In genomic region chr3:116631459-116631858, GRCm38 (mm10) we compare ENCODE assay signal across 26 mouse cellular contexts. TPM values are rescaled to one million over a fixed set of nuclear protein-coding genes. Genes with fewer than 3 reads are reported as not detected.
"Had no signal": no experiment of that assay in that cellular context is flagged by ENCODE, and none has a peak within 500 bp of the region (broad histone marks: within the 10 kb centered on the region; RNA-seq: fewer than 3 reads in every experiment).

No protein-coding gene starts in this region.

- DNase-seq: lung, adult 18-20 months; lung, embryonic 14.5 days; lung, postnatal 10 days; lung, postnatal 4 days; retina, postnatal 1 day; right cerebral cortex, adult 18-20 months; right cerebral cortex, postnatal 25 days; right cerebral cortex, postnatal 4 days; spleen, adult 18-20 months; thymus, adult 18-20 months; thymus, postnatal 14 days; thymus, postnatal 36 days had no signal

- H3K9ac ChIP-seq: lung, embryonic 14.5 days; midbrain, embryonic 13.5 days; midbrain, embryonic 15.5 days; neural tube, embryonic 13.5 days; neural tube, embryonic 15.5 days had no signal

- ATAC-seq: midbrain, embryonic 13.5 days; midbrain, embryonic 15.5 days had no signal

- H3K9me3 ChIP-seq: midbrain, embryonic 10.5 days; midbrain, embryonic 13.5 days; midbrain, embryonic 15.5 days; neural tube, embryonic 13.5 days; neural tube, embryonic 15.5 days had no signal

- H3K4me1 ChIP-seq: midbrain, embryonic 10.5 days; midbrain, embryonic 13.5 days; midbrain, embryonic 15.5 days; neural tube, embryonic 13.5 days; neural tube, embryonic 15.5 days had no signal

- H3K4me2 ChIP-seq: lung, embryonic 14.5 days; midbrain, embryonic 13.5 days; midbrain, embryonic 15.5 days; neural tube, embryonic 13.5 days; neural tube, embryonic 15.5 days had no signal

- H3K27me3 ChIP-seq: midbrain, embryonic 13.5 days; midbrain, embryonic 15.5 days; neural tube, embryonic 13.5 days; neural tube, embryonic 15.5 days had no signal

- H3K4me3 ChIP-seq: midbrain, embryonic 10.5 days; midbrain, embryonic 13.5 days; midbrain, embryonic 15.5 days; myocyte; neural tube, embryonic 13.5 days; neural tube, embryonic 15.5 days had no signal

- H3K27ac ChIP-seq: midbrain, embryonic 10.5 days; midbrain, embryonic 13.5 days; midbrain, embryonic 15.5 days; neural tube, embryonic 13.5 days; neural tube, embryonic 15.5 days had no signal

RNA-seq across cellular contexts. Expression of gene Gm43191, which starts 49.6 kb away (rescaled TPM):
- total RNA-seq: megakaryocyte, adult 5-6 weeks; megakaryocyte-erythroid progenitor cell, adult 5-6 weeks had no signal
- polyA plus RNA-seq: lung, embryonic 14.5 days; lung, embryonic 16.5 days; midbrain, embryonic 10.5 days; midbrain, embryonic 13.5 days; midbrain, embryonic 15.5 days; myocyte; neural tube, embryonic 11.5 days; neural tube, embryonic 13.5 days; neural tube, embryonic 15.5 days; small intestine, adult 2 months; stomach, embryonic 14.5 days; stomach, embryonic 16.5 days; thymus, postnatal 0 days had no signal
